Mouse (Mus musculus): ENCODE results near the gene Ptprg.
"Not testable (repeated sequence)": the region's sequence is repeated elsewhere in the genome, so short reads cannot be mapped to it uniquely, and the experiment has no call there.

Gene Ptprg

DNA sequence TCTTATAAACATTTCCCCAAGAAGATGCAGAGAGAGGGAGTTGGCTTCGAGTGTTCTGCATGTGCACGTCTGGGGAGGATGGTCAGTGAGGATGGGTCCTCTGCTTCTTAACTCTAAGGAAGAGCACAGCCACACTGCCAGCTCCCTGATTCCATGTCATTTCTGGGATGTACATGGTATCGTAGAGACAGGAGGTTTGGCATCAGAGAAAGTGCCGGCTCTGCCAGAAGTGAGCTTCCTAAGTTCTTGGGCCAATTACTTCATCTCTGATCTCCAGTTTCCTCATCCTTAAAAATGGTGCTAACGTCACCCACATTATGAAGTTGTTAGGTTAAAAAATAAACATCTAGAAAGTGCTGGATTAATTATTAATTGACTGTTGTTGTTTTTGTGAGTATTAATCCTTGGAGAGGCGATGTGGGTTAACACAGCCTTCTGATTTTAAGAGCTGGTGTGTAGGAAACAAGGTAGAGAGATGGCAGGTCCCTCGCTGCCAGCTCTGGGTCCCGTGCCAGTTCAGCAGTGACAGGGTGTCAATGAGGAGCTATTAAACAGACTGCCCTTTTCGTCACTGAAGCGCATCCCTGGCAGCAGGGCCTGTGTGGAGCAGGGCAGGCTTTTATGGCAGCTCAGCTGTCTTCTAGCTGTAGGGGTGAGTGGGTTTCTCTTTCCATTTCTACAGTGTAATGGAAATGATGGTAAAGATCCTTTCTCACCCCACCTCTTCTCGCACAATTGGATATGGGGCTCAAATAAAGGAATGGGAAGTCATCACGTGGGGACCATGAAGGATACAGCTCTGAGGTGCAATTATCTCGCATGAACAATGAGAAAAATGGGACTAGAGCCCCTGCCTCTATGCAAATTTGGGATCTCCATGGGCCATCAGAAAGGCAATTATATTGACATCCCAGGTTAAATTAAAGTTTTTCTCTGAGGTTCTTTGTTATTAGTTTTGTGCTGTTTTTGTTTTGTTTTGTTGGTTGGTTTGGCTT is 646.9 kb downstream of the Ptprg start:
- ATAC-seq (ENCODE audit: low TSS enrichment), result 0 out of 2 replicates have a peak, but pooled peaks have one; percentile 27

- ATAC-seq (ENCODE audit: low TSS enrichment), result no peak
Measured at GRCm38 (mm10) chr14:12202214-12202613, 648.9 kb downstream of the Ptprg start.

DNA sequence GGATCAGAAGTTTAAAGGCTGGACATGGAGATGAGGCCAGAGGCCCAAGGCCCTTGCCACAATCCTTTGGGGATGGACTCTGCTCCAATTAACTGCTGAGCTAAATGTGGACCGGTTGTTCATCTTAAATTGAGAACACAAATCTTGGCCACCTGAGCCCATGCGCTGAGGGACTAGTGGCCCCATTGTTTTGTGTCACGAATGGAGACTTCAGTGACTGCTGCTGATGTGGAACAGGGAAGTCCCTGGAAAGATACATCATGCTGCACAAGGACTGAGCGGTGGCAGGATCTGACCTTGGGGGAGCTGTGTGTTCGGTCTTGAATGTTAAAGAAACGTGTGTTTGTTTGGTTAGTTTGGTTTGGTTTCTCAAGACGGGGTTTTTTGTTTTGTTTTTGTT is 649.7 kb downstream of the Ptprg start:
- no peak for ATAC-seq (ENCODE audit: low TSS enrichment)

DNA sequence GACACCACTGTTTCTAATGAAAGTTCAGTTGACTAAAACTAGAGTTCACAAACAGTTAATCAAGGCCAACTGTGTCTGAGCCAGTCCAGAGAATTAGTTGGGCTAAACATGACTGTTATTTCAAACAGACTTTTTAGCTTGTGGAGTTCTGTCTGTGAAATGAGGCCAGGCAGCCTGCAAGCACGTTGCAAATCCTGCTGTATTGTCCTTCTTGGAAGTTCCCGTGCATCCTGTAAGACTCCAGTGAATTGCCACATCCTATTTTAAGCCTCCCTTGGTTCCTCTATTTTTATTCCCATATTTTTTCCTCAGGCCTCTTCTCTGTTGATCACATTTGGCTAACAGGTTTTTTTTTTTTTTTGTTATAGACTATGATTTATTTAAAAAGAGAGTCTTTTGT is 652.8 kb downstream of the Ptprg start:
- ATAC-seq (ENCODE audit: low TSS enrichment), result peak; percentile 86

DNA sequence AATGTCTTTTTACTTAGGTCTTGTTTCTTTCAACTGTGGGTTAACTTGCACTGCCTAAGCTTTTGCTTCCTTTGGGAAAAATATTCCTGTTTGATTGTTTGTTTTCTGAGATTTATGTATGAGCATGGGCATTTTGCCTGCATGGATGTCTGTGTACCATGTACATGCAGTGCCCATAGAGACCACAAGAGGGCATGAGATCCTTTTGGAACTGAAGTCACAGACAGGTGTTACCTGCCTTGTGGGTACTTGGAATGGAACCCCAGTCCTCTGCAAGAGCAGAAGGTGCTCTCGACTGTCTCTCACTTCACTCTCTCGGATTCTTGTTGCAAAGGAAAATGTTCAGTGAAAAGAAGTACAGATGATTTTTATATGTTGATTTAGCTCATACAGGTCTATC is 655.2 kb downstream of the Ptprg start:
- ATAC-seq (ENCODE audit: low TSS enrichment), result no peak

GRCm38 (mm10) chr14:12218544-12219150 is 665.3 kb downstream of the Ptprg start:
- no peak for ATAC-seq (ENCODE audit: low TSS enrichment)

DNA sequence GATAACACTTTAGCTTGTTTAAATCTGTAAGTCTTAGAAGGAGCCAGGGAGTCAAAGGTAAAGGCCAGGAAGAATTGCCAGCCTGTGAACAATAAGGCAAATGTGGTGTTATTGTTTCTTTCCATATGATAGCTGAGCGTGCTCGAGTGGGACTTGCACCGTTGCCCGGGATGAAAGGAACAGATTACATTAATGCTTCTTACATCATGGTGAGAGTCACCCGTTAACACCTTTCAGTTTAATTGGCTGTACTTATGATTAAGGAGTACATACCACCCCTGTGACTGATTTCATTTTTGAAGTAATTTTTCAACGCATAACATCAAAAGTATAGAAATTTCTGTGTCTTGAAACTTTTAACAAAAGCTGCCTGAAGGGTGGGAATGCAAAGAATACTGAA is 666.5 kb downstream of the Ptprg start:
- ATAC-seq (ENCODE audit: low TSS enrichment), result no peak

- no peak for ATAC-seq (ENCODE audit: low TSS enrichment)
Measured at GRCm38 (mm10) chr14:12220540-12220939, 667.2 kb downstream of the Ptprg start.

- no peak for ATAC-seq (ENCODE audit: low TSS enrichment)
Measured at GRCm38 (mm10) chr14:12221571-12221970, 668.2 kb downstream of the Ptprg start.

- ATAC-seq (ENCODE audit: low TSS enrichment), result no peak
Measured at GRCm38 (mm10) chr14:12243726-12244125, 690.4 kb downstream of the Ptprg start.

DNA sequence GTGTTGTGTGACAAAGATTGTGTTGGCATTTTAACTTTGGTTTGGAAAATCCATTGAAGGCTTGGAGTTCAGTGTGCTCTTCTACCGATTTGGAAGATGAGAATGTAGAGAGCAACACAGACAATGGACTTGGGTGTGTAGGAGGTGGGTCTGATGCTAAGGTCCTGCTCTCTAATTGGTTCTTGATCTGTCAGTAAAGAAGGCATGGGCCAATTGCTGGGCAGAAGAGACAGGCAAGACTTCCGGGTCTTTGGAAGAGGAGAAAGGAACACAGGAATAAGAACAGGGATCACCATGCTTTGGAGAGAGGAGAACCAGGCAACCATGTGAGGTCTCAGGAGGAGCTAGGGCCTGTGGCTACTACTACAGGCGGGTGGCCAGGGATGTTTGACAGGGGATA is 722.7 kb downstream of the Ptprg start:
- no peak for ATAC-seq (ENCODE audit: low TSS enrichment)

DNA sequence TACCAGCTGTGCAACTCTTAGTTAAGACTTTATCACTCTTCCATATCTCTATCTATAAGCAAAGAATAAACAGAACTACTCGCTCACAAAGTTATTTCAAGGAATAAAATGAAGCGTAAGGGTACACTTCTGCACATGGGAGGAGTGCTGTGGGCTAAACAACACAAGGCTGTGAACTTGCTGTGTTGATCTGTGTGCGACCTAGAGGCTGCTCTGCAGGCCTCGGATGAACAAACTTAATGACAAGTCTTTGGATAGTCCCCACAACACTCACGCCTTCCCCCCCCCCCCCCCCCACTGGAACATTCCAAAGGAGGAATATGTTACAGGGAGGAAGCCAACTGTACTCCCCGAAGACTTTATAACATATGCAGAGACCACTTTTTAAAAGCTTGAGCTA is 730.3 kb downstream of the Ptprg start, which contains the start of gene Gm49355:
TSS of gene Gm49355 (plus strand) at position 336 of the 400 bp plus-strand sequence.
- ATAC-seq (ENCODE audit: low TSS enrichment), result no peak

DNA sequence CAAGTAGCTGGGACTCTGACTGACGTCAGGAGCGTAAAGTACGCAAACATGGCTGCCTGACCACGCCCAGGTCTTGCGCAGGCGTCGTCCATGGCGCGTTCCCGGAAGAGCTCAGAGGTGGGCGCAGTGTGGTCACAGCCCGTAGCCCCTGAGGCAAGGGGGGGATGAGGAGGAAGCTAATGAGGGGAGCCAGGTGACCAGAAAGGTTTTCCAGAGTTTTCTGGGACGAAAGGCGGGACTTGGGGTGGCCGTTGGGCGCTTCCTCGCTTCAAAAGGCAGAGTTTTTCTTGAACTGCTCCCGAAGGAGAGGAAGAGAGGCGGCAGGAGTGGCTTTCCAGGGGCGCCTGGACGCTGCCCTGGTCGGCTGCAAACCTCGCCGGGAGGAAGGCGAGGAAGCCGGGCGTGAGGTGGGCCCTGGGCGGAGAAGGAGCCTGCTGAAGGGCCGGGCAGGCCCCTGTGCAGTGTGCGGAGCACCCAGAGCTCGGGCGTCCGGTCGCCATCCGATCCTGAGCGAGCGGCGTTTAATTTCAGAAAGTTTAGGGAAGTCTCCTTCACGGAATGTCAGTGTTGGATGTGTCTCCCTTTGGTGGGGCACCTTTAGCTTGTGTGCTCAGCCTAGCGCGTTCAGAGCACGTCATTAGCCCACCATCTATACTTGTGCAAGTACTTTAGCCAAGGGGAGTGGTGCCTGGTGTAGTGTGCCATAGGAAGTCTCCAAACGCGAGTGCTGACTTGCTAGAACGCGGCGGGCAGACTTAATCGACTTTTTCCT is 731.0 kb downstream of the Ptprg start, which contains the start of gene 3830406C13Rik:
TSS of gene 3830406C13Rik (plus strand) at position 33 of the 772 bp plus-strand sequence.
- ATAC-seq (ENCODE audit: low TSS enrichment), result peak; percentile 100

GRCm38 (mm10) chr14:12289747-12290146 is 736.4 kb downstream of the Ptprg start:
- not testable (repeated sequence) for ATAC-seq (ENCODE audit: low TSS enrichment)
